Mouse (Mus musculus) lung, postnatal 10 days (tissue): ENCODE data around the gene Eif4g1.

Source experiments
- DNase-seq: peaks from one replicate; pipeline ENCODE4 v3.0.0; 2021

Eif4g1 gene

GRCm38 (mm10) chr16:20726384-20726783 is 58.3 kb downstream of the Eif4g1 start:
- DNase-seq, result no peak

- DNase-seq, result no peak
Observed at GRCm38 (mm10) chr16:20730293-20730711, 62.2 kb downstream of the Eif4g1 start.

GRCm38 (mm10) chr16:20731688-20732087 is 63.6 kb downstream of the Eif4g1 start:
- DNase-seq, result no peak

GRCm38 (mm10) chr16:20732251-20732924 is 64.3 kb downstream of the Eif4g1 start:
- DNase-seq, result no peak

- peak; percentile 83 for DNase-seq
Observed at GRCm38 (mm10) chr16:20732925-20733730, 65.0 kb downstream of the Eif4g1 start, which contains the start of gene Chrd. Gene Chrd (plus strand): TSS chr16:20733127.

- no peak for DNase-seq
Observed at GRCm38 (mm10) chr16:20733731-20734730, 65.9 kb downstream of the Eif4g1 start, which contains the start of gene Thpo. Gene Thpo (minus strand): TSS chr16:20734511.

GRCm38 (mm10) chr16:20735651-20736050 is 67.5 kb downstream of the Eif4g1 start:
- no peak for DNase-seq

- DNase-seq, result no peak
Observed at GRCm38 (mm10) chr16:20736168-20736567, 68.1 kb downstream of the Eif4g1 start.

- no peak for DNase-seq
Observed at GRCm38 (mm10) chr16:20736823-20737222, 68.7 kb downstream of the Eif4g1 start.

- DNase-seq, result no peak
Observed at GRCm38 (mm10) chr16:20739845-20740244, 71.7 kb downstream of the Eif4g1 start.
